Mouse (Mus musculus): ENCODE measurements around the gene Morn1. TPM values are rescaled to one million over a fixed set of nuclear protein-coding genes. Genes with fewer than 3 reads are reported as not detected.
A peak's percentile ranks its signal among the peaks of the same experiment; 100 is the strongest.

Gene Morn1
- total and polyA plus RNA-seq, 3 experiments: 3.8 to 8.7 (median 4.0) TPM

- TF ChIP-seq ZC3H11A (IDR thresholded peaks at IDR 0.05; ENCODE audit: low read depth, low read length): no peak
- TF ChIP-seq POLR2A (IDR thresholded peaks at IDR 0.05; ENCODE audit: low read depth, low read length): peak; percentile 86
- no peak for TF ChIP-seq EP300 (IDR thresholded peaks at IDR 0.05; ENCODE audit: low read length)
- TF ChIP-seq NELFE (IDR thresholded peaks at IDR 0.05; ENCODE audit: low read depth, low read length): peak; percentile 77; the same call in 1 of the 2 replicates
- peak; percentile 99 for TF ChIP-seq NRF1 (IDR thresholded peaks at IDR 0.05; ENCODE audit: low read depth, low read length)
Measured at GRCm38 (mm10) chr4:155066834-155067522, 19.4 kb upstream of the Morn1 start, which contains the start of gene Pex10 (continued).

GRCm38 (mm10) chr4:155068357-155068972, 17.9 kb upstream of the Morn1 start:
- in situ Hi-C loops (cut with MboI; ENCODE audit: low pct_ligation_motif_present, low pct_unique_long_range_greater_than_20kb, low sequenced_read_pairs): loop anchor here (5.0 kb wide), 2 partner anchors 121 to 191 kb away; no protein-coding TSS in a partner anchor
- no peak for DNase-seq (ENCODE audit: extremely low read depth)
- Histone ChIP-seq H3K9ac (ENCODE audit: insufficient read depth, low read depth) (no peak overlapping the region), H3K79me2 (replicated peaks; ENCODE audit: control insufficient read depth, extremely low read depth, insufficient read depth, poor library complexity, severe bottlenecking) (0 out of 2 replicates have a peak, but pooled peaks cover 3% of the 10 kb centered on the region), H3K27ac (ENCODE audit: insufficient read depth, low read depth) (no peak overlapping the region), H3K36me3 (replicated peaks in 1 of 2; ENCODE audit: control insufficient read depth in 1 of 2, insufficient read depth in 1 of 2, low read length in 1 of 2) (peaks cover 46 to 51% of the 10 kb centered on the region in 2 experiments), H3K9me3 (replicated peaks; ENCODE audit: low read length) (no peaks in the 10 kb centered on the region), H3K4me2 (ENCODE audit: insufficient read depth, low read depth, poor library complexity, severe bottlenecking) (no peak overlapping the region), H3K27me3 (replicated peaks) (peaks cover 8% of the 10 kb centered on the region), H3K4me1 (ENCODE audit: control insufficient read depth in 1 of 2, insufficient read depth in 2 of 2) (peaks cover 0 to 21% of the 10 kb centered on the region in 2 experiments; a peak in 2 of 4 replicates), H3K4me3 (replicated peaks in 1 of 3; ENCODE audit: low read depth in 2 of 3, low read length in 2 of 3, poor library complexity in 1 of 3) (no peak overlapping the region)
- dilution Hi-C loops (cut with MboI; ENCODE audit: extremely low pct_ligation_motif_present, extremely low pct_unique_long_range_greater_than_20kb, low sequenced_read_pairs): no loop called here
- TF ChIP-seq MAX (IDR thresholded peaks at IDR 0.05; ENCODE audit: low read length) (no peak), MAFK (IDR thresholded peaks at IDR 0.05; ENCODE audit: insufficient replicate concordance, low read length) (no peak), ELF1 (IDR thresholded peaks at IDR 0.05; ENCODE audit: low read depth, low read length) (no peak), UBTF (IDR thresholded peaks at IDR 0.05; ENCODE audit: low read depth, low read length) (no peak), RAD21 (IDR thresholded peaks at IDR 0.05; ENCODE audit: low read depth, low read length) (no peak), BHLHE40 (IDR thresholded peaks at IDR 0.05; ENCODE audit: low read depth, low read length) (no peak)

- peak; percentile 39 for DNase-seq (ENCODE audit: extremely low read depth)
- TF ChIP-seq NELFE (IDR thresholded peaks at IDR 0.05; ENCODE audit: low read depth, low read length) (no peak), RAD21 (IDR thresholded peaks at IDR 0.05; ENCODE audit: low read depth, low read length) (peak; percentile 34), USF1 (IDR thresholded peaks at IDR 0.05; ENCODE audit: low read depth, low read length) (no peak), SMC3 (IDR thresholded peaks at IDR 0.05; ENCODE audit: low read depth, low read length) (peak; percentile 59), CTCF (conservative IDR thresholded peaks at IDR 0.05 in 1 of 2, IDR thresholded peaks at IDR 0.05 in 1 of 2; ENCODE audit: low read depth in 2 of 2, low read length in 2 of 2) (peak in 1 of 2 experiments; percentile 59; a peak in 2 of 4 replicates), JUND (conservative IDR thresholded peaks at IDR 0.05; ENCODE audit: low read depth, low read length) (no peak)
- peaks cover 51 to 58% of the 10 kb centered on the region in 2 experiments for H3K36me3 ChIP-seq (replicated peaks in 1 of 2; ENCODE audit: control insufficient read depth in 1 of 2, insufficient read depth in 1 of 2, low read length in 1 of 2)
Measured at GRCm38 (mm10) chr4:155069191-155069590, 17.2 kb upstream of the Morn1 start.

More at GRCm38 (mm10) chr4:155069191-155069590, 17.2 kb upstream of the Morn1 start:
- in situ Hi-C loops (cut with MboI; ENCODE audit: low pct_ligation_motif_present, low pct_unique_long_range_greater_than_20kb, low sequenced_read_pairs): loop anchor here (5.0 kb wide), 2 partner anchors 122 to 192 kb away; no protein-coding TSS in a partner anchor
- dilution Hi-C loops (cut with MboI; ENCODE audit: extremely low pct_ligation_motif_present, extremely low pct_unique_long_range_greater_than_20kb, low sequenced_read_pairs): no loop called here
- Histone ChIP-seq H3K27ac (ENCODE audit: insufficient read depth, low read depth) (no peak overlapping the region), H3K9me3 (replicated peaks; ENCODE audit: low read length) (no peaks in the 10 kb centered on the region), H3K4me1 (ENCODE audit: control insufficient read depth in 1 of 2, insufficient read depth in 2 of 2) (peaks cover 0 to 21% of the 10 kb centered on the region in 2 experiments; a peak in 2 of 4 replicates), H3K4me3 (replicated peaks in 1 of 3; ENCODE audit: low read depth in 2 of 3, low read length in 2 of 3, poor library complexity in 1 of 3) (no peak overlapping the region), H3K27me3 (replicated peaks) (peaks cover under 1% of the 10 kb centered on the region), H3K4me2 (ENCODE audit: insufficient read depth, low read depth, poor library complexity, severe bottlenecking) (no peak overlapping the region), H3K79me2 (replicated peaks; ENCODE audit: control insufficient read depth, extremely low read depth, insufficient read depth, poor library complexity, severe bottlenecking) (0 out of 2 replicates have a peak, but pooled peaks cover 3% of the 10 kb centered on the region), H3K9ac (ENCODE audit: insufficient read depth, low read depth) (no peak overlapping the region)

Measured in CH12.LX (cell line).